Mouse (Mus musculus) left cerebral cortex, adult 2 months (tissue): ENCODE data around the gene Adk. TPM values are rescaled to one million over a fixed set of nuclear protein-coding genes. Genes with fewer than 3 reads are reported as not detected.

Source experiments
- DNase-seq, 2 experiments: peaks; one replicate each; pipeline ENCODE4 v3.0.0; 2021 to 2022; ENCODE audit warnings: low spot score in 2 of 2, mixed read lengths in 1 of 2; ENCODE audit errors: extremely low spot score in 1 of 2
- H3K27ac ChIP-seq: fragments of 200-600 bp; 2 replicates; pipeline ENCODE4 v1.8.1; 2022
- H3K4me3 ChIP-seq: fragments of 200-600 bp; 2 replicates; pipeline ENCODE4 v1.8.1; 2022
- CTCF ChIP-seq: fragments of 200-600 bp; IDR thresholded peaks from 2 replicates; pipeline ENCODE4 v1.8.1; 2022; ENCODE audit warnings: antibody characterized with exemption, mild to moderate bottlenecking, moderate library complexity
- intact Hi-C: fragments of 180-260 bp; cut with DNase I; formaldehyde crosslinking; loops from one replicate; pipeline ENCODE4 v1.15.1; 2025
- total RNA-seq, 2 experiments: library from RNA; stranded (reverse); gene quantifications; 2 replicates each; pipeline ENCODE4 v1.2.3; 2021

The Adk gene
- total RNA-seq, 2 experiments from 2014 or later: 59.5 to 69.6 TPM

DNA sequence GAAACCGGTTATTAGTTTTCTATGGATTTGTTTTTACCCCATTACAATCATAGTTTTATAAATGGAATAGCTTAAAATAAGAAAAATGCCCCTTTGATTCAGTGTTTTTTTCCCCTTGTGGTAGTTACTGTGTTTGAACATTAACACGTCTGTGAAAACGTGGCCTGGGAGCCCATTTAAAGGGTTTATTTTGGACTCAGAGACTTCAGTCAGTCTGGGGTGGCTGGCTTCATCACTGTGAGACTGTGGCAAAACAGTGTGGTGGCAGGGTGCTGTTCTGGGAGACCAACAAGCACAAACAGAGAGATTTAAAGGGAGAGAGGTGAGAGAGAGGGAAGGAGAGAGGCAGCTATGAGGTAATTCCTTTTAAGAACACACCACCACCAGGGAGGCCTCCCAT, 55.2 kb downstream of the Adk start:
- TF ChIP-seq CTCF: no peak
- no peak overlapping the region for H3K4me3 ChIP-seq
- H3K27ac ChIP-seq: no peak overlapping the region
- no peak for DNase-seq
- intact Hi-C loops: no loop called here

DNA sequence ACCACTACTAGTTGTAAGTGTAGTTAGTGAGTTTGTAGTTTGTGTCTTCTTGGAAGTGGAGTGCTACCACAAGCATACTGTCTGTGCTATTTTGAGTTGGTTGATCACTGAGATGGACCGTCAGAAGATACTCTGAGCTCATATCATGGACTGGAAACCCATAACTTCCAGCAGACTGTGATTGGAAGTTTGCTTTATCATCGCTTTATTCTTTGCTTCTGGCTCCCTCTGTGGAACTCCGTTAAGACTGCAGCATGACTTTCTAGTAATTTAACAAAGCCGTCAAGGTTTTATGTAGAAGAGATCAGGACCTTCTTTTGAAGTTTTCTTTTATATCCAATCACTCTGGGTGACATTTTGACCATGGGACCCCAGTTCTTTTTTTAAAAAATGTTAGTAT, 58.1 kb downstream of the Adk start:
- no peak overlapping the region for H3K4me3 ChIP-seq
- H3K27ac ChIP-seq: no peak overlapping the region
- no peak for DNase-seq
- intact Hi-C loops: loop anchor here (2.0 kb wide), 1 partner anchor 58 kb away; the partner anchor contains the start of genes Adk and Ap3m1
- TF ChIP-seq CTCF: peak; percentile 49

DNA sequence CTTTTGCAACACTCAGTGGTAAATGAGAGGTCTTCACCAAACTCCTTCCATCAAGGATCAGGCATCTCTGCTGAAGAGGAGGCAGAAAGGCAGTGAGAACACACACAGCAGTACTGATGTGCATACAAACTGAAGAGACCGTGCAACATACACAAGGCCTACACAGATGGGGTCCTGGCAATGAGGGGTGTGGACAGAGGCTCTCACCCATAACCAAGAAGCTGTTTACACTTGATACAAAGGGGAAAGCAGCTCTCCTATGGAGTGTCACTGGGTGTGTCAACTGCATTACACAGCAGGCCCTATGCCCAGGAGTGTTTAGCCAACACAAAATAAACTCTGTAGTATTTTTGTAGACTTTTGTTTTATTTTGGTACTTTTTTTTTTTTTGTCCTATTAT, 59.1 kb downstream of the Adk start:
- intact Hi-C loops: loop anchor here (2.0 kb wide), 1 partner anchor 59 kb away; the partner anchor contains the start of genes Adk and Ap3m1
- Histone ChIP-seq H3K4me3 (no peak overlapping the region), H3K27ac (no peak overlapping the region)
- DNase-seq: no peak
- TF ChIP-seq CTCF: no peak

DNA sequence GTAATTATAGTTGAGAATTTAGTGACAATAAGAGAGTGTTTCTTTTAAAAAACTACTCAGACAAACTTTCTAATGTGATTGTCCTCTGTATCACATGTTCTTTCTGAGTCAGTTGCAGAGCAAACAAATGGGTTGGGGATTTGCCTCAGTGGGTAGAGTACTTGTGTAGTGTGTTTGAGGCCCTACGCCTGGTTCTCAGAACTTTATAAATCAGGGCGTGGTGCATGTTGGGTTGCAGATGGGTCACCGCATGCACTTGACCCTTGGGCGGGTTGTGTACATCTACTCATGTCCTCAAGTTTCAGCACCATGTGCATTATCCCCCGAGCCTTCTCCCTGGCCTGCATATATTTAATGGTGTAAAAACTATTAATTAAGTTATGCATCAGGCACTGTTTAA, 59.8 kb downstream of the Adk start:
- intact Hi-C loops: loop anchor here (1.0 kb wide), 1 partner anchor 44 kb away; no protein-coding TSS in a partner anchor
- no peak for TF ChIP-seq CTCF
- DNase-seq: no peak
- no peak overlapping the region for H3K27ac ChIP-seq
- H3K4me3 ChIP-seq: no peak overlapping the region

DNA sequence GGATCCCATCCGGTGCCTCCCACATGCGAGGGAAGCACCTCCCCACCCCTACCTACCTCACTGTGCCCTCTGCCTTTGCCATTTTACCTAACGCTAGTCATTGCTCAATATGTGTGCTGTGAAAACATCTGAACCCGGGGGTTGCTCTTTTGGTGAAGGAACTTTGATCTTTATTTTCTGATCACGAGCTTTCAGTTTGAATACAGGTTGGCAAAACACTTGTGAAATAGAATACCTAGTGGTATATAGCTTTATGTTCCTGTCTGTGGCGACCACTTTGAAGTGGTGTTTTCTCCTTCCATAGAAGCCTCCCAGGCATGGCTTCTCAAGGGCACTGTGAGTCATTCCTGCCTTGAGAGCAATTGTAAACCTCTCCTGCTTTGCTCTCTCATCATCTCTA, 60.4 kb downstream of the Adk start:
- Histone ChIP-seq H3K4me3 (no peak overlapping the region), H3K27ac (no peak overlapping the region)
- no peak for DNase-seq
- intact Hi-C loops: loop anchor here (1.0 kb wide), 1 partner anchor 44 kb away; no protein-coding TSS in a partner anchor
- TF ChIP-seq CTCF: no peak

DNA sequence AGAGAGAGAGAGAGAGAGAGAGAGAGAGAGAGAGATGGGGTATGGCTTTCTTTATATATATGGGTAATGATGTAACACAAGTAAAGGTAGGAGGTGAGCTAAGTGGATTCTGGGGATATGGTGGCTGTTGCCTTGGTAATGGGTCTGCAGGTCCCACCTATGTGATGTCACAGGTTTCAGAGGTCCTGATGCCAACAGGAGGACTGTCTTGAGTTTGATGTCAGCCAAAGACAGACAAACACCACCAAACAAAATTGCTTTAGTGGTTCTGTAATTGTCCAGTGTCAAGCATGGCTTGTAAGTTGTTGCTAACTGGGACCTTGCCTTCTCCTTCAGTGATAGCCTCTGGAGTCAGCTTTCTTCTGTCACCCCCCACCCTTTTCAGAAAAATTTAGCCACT, 62.0 kb downstream of the Adk start:
- Histone ChIP-seq H3K27ac (no peak overlapping the region), H3K4me3 (no peak overlapping the region)
- DNase-seq: no peak
- TF ChIP-seq CTCF: no peak
- intact Hi-C loops: no loop called here

DNA sequence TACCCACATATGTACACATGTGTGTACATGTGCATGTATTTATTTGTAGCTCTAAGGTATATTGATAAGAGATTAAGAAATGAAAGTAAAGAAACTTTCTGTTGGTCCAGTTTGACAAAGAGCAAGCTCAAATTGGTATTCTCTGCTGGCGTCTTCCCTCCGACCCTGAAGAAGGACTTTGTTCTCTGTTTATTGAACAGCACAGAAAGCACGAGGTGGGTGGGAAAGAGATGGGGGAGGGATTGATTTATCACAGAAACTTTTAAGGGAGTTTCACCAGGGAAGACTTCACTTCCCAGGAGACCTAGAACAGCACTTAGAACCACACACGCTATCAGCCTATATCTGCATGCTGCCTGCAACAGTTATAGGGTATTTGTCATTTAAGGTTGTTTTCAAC, 62.9 kb downstream of the Adk start:
- Histone ChIP-seq H3K4me3 (no peak overlapping the region), H3K27ac (peak overlapping the region; percentile 28; the same call in 1 of the 2 replicates)
- intact Hi-C loops: no loop called here
- DNase-seq: no peak
- no peak for TF ChIP-seq CTCF

DNA sequence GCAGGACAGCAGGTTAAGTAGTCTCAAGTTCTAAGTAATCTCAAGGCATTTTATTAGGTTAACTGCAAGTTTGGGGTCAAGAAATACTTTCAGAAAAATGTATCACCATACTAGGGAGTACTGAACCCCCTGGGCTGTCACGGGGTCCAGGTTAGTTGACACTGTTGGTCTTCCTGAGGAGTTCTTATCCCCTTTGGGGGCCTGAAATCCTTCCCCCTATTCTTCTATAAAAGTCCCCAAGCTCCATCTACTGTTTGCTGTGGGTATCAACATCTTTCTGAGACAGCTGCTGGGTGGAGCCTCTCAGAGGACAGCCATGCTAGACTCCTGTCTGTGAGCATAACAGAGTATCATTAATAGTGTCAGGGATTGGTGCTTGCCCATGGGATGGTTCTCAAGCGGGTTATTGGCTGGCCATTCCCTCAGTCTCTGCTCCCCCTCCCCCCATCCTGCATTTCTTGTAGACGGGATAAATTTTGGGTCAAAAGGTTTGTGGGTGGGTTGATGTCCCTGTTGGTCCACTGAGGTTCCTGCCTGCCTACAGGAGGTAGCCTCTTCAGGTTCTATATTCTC, 63.6 kb downstream of the Adk start:
- peak; percentile 61 for TF ChIP-seq CTCF
- no peak for DNase-seq
- no peak overlapping the region for H3K4me3 ChIP-seq
- H3K27ac ChIP-seq: no peak overlapping the region
- intact Hi-C loops: no loop called here

DNA sequence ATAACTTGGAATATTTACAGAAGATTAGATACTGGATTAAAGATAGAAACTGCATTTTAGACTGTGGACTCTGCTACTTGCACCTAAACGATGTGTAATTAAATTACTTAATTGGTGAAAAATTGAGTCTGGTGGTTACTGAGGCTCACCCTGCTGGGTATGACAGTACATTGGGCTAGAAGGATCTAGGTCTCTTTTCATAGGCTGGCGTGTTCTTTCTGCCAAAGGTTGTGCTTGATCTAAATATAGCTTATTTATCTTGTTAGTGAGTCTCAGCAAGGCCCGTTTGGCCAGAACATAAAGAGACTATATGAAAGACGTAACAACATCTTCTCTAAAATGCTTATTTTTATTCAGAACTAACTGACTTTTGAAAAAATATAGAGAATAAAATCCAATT, 65.7 kb downstream of the Adk start:
- no peak for TF ChIP-seq CTCF
- Histone ChIP-seq H3K4me3 (no peak overlapping the region), H3K27ac (no peak overlapping the region)
- intact Hi-C loops: no loop called here
- no peak for DNase-seq

DNA sequence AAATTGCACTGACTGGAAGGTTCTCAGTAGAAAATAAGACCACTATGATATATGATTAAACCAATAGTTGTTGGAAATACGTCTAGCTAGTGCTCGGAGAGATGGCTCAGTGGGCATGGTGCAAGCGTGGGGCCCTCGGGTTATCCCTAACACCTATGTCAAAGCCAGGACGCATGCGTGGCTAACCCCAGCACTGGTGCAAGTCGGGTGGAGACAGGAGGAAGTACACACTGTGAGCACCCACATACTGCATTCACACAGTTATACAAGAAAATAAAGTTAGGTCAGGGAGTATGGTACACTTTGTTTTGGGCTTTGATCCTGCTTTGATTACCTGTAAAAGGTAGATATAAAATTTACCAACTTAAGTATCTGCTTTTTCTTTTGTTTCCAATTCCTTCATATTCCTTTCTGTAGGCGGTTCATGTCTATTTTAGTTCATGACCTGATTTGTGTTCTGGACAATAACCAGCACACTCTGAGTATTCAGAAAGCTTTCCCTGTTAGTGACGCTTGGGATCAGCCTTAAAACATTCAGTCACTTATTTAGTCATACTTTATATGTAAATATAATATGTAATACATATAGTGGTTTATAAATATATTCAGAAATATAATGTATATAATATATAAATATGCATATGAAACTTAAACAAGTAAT, 67.4 kb downstream of the Adk start:
- Histone ChIP-seq H3K27ac (no peak overlapping the region), H3K4me3 (no peak overlapping the region)
- intact Hi-C loops: loop anchor here (2.0 to 5.0 kb wide), 2 partner anchors 623 to 728 kb away; partner anchors contain the start of gene Comtd1
- DNase-seq: no peak
- TF ChIP-seq CTCF: no peak

DNA sequence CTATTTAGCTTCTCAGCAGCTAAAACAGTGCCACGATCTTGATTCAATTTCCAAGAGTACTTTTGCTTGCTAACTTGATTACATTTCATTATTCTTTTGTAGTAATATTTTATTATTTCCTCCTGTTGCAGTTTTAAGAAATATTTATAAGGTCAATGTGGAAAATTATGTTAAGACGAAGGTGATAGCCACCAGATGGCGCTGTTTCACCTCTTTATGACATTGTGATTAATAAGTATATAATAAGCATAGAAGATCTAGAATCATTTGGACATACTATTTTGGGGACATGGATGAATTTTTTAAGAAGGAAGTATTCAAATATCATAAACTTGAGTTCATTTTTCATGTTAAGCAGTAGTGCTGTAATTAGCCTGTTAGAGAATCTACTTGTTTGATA, 68.1 kb downstream of the Adk start:
- peak; percentile 78 for TF ChIP-seq CTCF
- intact Hi-C loops: loop anchor here (2.0 to 5.0 kb wide), 2 partner anchors 622 to 727 kb away; partner anchors contain the start of gene Comtd1
- no peak overlapping the region for H3K27ac ChIP-seq
- H3K4me3 ChIP-seq: no peak overlapping the region
- DNase-seq: peak; percentile 25 to 31

DNA sequence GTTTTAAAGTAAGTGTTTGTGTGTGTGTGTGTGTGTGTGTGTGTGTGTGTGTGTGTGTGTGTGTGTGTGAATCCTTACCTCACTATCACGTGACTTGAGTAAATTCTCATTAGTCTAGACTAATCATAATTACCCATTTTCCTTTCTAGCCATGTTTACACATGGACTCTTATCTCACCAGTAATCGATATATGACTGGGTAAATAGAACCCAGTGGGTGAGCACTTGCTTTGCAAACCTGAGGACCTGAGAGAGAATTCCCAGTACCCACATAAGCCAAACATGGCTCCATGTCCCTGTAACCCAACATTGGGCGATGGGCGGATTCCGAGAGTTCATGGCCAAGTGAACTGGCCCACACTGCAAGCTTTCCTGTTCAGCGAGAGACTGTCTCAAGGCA, 74.8 kb downstream of the Adk start:
- no peak for DNase-seq
- H3K4me3 ChIP-seq: no peak overlapping the region
- no peak overlapping the region for H3K27ac ChIP-seq
- no peak for TF ChIP-seq CTCF
- intact Hi-C loops: no loop called here
